20 mouse cellular contexts compared by ENCODE assay signal in the genomic region with DNA sequence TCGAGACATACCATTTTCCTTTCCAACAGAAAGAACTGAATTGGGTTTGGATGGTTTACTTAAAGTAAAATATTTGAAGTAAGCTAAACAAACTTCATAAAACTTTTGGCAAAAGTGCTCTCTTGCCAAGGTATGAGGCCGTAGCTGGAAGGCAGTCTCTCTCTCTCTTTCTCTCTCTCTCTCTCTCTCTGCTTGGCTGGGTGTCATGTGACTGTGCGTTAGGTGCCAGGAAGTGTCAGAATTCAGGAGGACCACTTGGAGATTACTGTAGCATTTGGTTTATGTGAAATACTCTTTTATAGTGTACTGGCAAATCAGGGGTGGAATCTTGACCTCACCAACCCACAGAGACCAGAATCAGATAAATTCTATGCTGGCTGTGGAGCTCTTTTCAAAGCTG.
A peak's percentile ranks its signal among the peaks of the same experiment; 100 is the strongest.
DNase-seq lines count a peak whose midpoint lies in the region; ATAC-seq and TF ChIP-seq lines count a peak whose summit lies in the region.
"Had no signal": no experiment of that assay in that cellular context is flagged by ENCODE, and none has a peak within 500 bp of the region (broad histone marks: within the 10 kb centered on the region; RNA-seq: fewer than 3 reads in every experiment).

No protein-coding gene starts in this region.

- 38% methylated on average over 3 of the region's 3 CpGs for WGBS in embryonic facial prominence, embryonic 14.5 days
- 78% methylated on average over 3 of the region's 3 CpGs for WGBS in embryonic facial prominence, embryonic 10.5 days
- WGBS in intestine, embryonic 15.5 days, result 41% methylated on average over 3 of the region's 3 CpGs
- 48% methylated on average over 3 of the region's 3 CpGs for WGBS in intestine, postnatal 0 days
- WGBS in lung, embryonic 16.5 days, result 15% methylated on average over 3 of the region's 3 CpGs

- H3K9me3 ChIP-seq in embryonic facial prominence, embryonic 14.5 days (ENCODE audit: control insufficient read depth, low read length), result no peaks in the 10 kb centered on the region
- H3K9me3 ChIP-seq in embryonic facial prominence, embryonic 10.5 days, result no peaks in the 10 kb centered on the region
- no peaks in the 10 kb centered on the region for H3K9me3 ChIP-seq in intestine, embryonic 15.5 days
- H3K9me3 ChIP-seq in intestine, postnatal 0 days (ENCODE audit: control insufficient read depth), result no peaks in the 10 kb centered on the region
- no peaks in the 10 kb centered on the region for H3K9me3 ChIP-seq in lung, embryonic 16.5 days (ENCODE audit: control insufficient read depth, low read length)
- H3K9me3 ChIP-seq: embryonic facial prominence, embryonic 13.5 days; forebrain, embryonic 13.5 days; hindbrain, embryonic 12.5 days had no signal

- ATAC-seq in embryonic facial prominence, embryonic 14.5 days (ENCODE audit: low read depth), result no peak
- ATAC-seq in intestine, embryonic 15.5 days, result 0 out of 2 replicates have a peak, but pooled peaks have one; percentile 10
- ATAC-seq in intestine, postnatal 0 days, result no peak
- ATAC-seq in lung, embryonic 16.5 days (ENCODE audit: low read depth), result peak; percentile 89
- ATAC-seq: forebrain, embryonic 13.5 days; forebrain, postnatal 0 days; hindbrain, embryonic 16.5 days; inflammation-experienced regulatory T-cells, adult 6 months had no signal

- H3K27me3 ChIP-seq in embryonic facial prominence, embryonic 14.5 days (replicated peaks; ENCODE audit: control insufficient read depth, insufficient read depth, low read length), result no peaks in the 10 kb centered on the region
- no peaks in the 10 kb centered on the region for H3K27me3 ChIP-seq in embryonic facial prominence, embryonic 10.5 days (replicated peaks; ENCODE audit: low read depth, poor library complexity, severe bottlenecking)
- no peaks in the 10 kb centered on the region for H3K27me3 ChIP-seq in intestine, embryonic 15.5 days (replicated peaks)
- no peaks in the 10 kb centered on the region for H3K27me3 ChIP-seq in intestine, postnatal 0 days (replicated peaks; ENCODE audit: control insufficient read depth, insufficient read depth, low read length)
- no peaks in the 10 kb centered on the region for H3K27me3 ChIP-seq in lung, embryonic 16.5 days (ENCODE audit: control insufficient read depth, insufficient read depth, low read depth, low read length)
- H3K27me3 ChIP-seq: CH12.LX; embryonic facial prominence, embryonic 13.5 days; forebrain, embryonic 13.5 days; hindbrain, embryonic 12.5 days had no signal

- intact Hi-C loops in gastrocnemius, postnatal 14 days (cut with DNase I; ENCODE audit: low total_unique reads), result no loop called here

- no peak overlapping the region for H3K9ac ChIP-seq in embryonic facial prominence, embryonic 14.5 days (ENCODE audit: low read depth, low read length)
- H3K9ac ChIP-seq in intestine, embryonic 15.5 days, result no peak overlapping the region
- H3K9ac ChIP-seq in intestine, postnatal 0 days (ENCODE audit: low read depth, low read length), result no peak overlapping the region
- H3K9ac ChIP-seq in lung, embryonic 16.5 days (ENCODE audit: low read length), result no peak overlapping the region
- H3K9ac ChIP-seq: embryonic facial prominence, embryonic 13.5 days; forebrain, embryonic 13.5 days; forebrain, postnatal 0 days; hindbrain, embryonic 12.5 days had no signal

- H3K4me2 ChIP-seq in embryonic facial prominence, embryonic 14.5 days (ENCODE audit: low read depth, low read length), result no peak overlapping the region
- H3K4me2 ChIP-seq in intestine, embryonic 15.5 days (replicated peaks), result no peak overlapping the region
- no peak overlapping the region for H3K4me2 ChIP-seq in intestine, postnatal 0 days (replicated peaks; ENCODE audit: low read depth)
- no peak overlapping the region for H3K4me2 ChIP-seq in lung, embryonic 16.5 days (ENCODE audit: low read depth, low read length)
- H3K4me2 ChIP-seq: embryonic facial prominence, embryonic 13.5 days; forebrain, embryonic 13.5 days; hindbrain, embryonic 12.5 days had no signal

- TF ChIP-seq CTCF in intestine, postnatal 0 days (IDR thresholded peaks at IDR 0.05; ENCODE audit: low read depth), result no peak

- no peaks in the 10 kb centered on the region for H3K36me3 ChIP-seq in embryonic facial prominence, embryonic 14.5 days (ENCODE audit: control insufficient read depth, insufficient read depth, low read length)
- H3K36me3 ChIP-seq in embryonic facial prominence, embryonic 10.5 days (replicated peaks), result no peaks in the 10 kb centered on the region
- no peaks in the 10 kb centered on the region for H3K36me3 ChIP-seq in intestine, embryonic 15.5 days
- H3K36me3 ChIP-seq in intestine, postnatal 0 days (ENCODE audit: control insufficient read depth, insufficient read depth), result no peaks in the 10 kb centered on the region
- H3K36me3 ChIP-seq in lung, embryonic 16.5 days (ENCODE audit: control insufficient read depth, insufficient read depth, low read length), result no peaks in the 10 kb centered on the region
- H3K36me3 ChIP-seq: embryonic facial prominence, embryonic 13.5 days; hindbrain, embryonic 12.5 days had no signal

- H3K27ac ChIP-seq in embryonic facial prominence, embryonic 14.5 days (replicated peaks; ENCODE audit: low read depth, low read length), result no peak overlapping the region
- no peak overlapping the region for H3K27ac ChIP-seq in embryonic facial prominence, embryonic 10.5 days (replicated peaks)
- no peak overlapping the region for H3K27ac ChIP-seq in intestine, embryonic 15.5 days
- H3K27ac ChIP-seq in intestine, postnatal 0 days (ENCODE audit: low read depth, low read length), result no peak overlapping the region
- H3K27ac ChIP-seq in lung, embryonic 16.5 days (ENCODE audit: low read length), result peak overlapping the region; percentile 84
- H3K27ac ChIP-seq: embryonic facial prominence, embryonic 13.5 days; forebrain, embryonic 13.5 days; hindbrain, embryonic 12.5 days had no signal

- H3K4me1 ChIP-seq in embryonic facial prominence, embryonic 14.5 days (ENCODE audit: control insufficient read depth, insufficient read depth, low read length), result peaks cover 25% of the 10 kb centered on the region
- H3K4me1 ChIP-seq in embryonic facial prominence, embryonic 10.5 days, result peaks cover 23% of the 10 kb centered on the region
- no peaks in the 10 kb centered on the region for H3K4me1 ChIP-seq in intestine, embryonic 15.5 days (replicated peaks)
- no peaks in the 10 kb centered on the region for H3K4me1 ChIP-seq in intestine, postnatal 0 days (replicated peaks; ENCODE audit: control insufficient read depth, insufficient read depth, low read length)
- H3K4me1 ChIP-seq in lung, embryonic 16.5 days (replicated peaks; ENCODE audit: control insufficient read depth, insufficient read depth, low read length), result peaks cover 28% of the 10 kb centered on the region

- DNase-seq in embryonic facial prominence, embryonic 14.5 days (ENCODE audit: low spot score), result peak; percentile 57
- DNase-seq in embryonic facial prominence, embryonic 10.5 days (ENCODE audit: low spot score), result no peak
- no peak for DNase-seq in lung, adult 18-20 months
- peak; percentile 21 for DNase-seq in NIH3T3 (ENCODE audit: low read depth)
- no peak for DNase-seq in gastrocnemius, postnatal 14 days
- DNase-seq: adrenal gland, adult 2 months; adrenal gland, postnatal 25 days; cerebellum, adult 2 months; cerebellum, postnatal 25 days; forebrain, postnatal 0 days; gastrocnemius, postnatal 25 days had no signal

- no peak overlapping the region for H3K4me3 ChIP-seq in embryonic facial prominence, embryonic 14.5 days (ENCODE audit: low read depth, low read length)
- H3K4me3 ChIP-seq in embryonic facial prominence, embryonic 10.5 days, result no peak overlapping the region
- H3K4me3 ChIP-seq in intestine, embryonic 15.5 days (replicated peaks), result no peak overlapping the region
- H3K4me3 ChIP-seq in intestine, postnatal 0 days (ENCODE audit: low read depth, low read length), result no peak overlapping the region
- H3K4me3 ChIP-seq in lung, embryonic 16.5 days (ENCODE audit: low read length), result no peak overlapping the region
- H3K4me3 ChIP-seq: embryonic facial prominence, embryonic 13.5 days; forebrain, embryonic 13.5 days; hindbrain, embryonic 12.5 days had no signal

Comparison
In these comparisons a context has a peak if more than half of its experiments do, and no peak if none do; other contexts are left out.
1. ATAC-seq: peak in intestine, embryonic 15.5 days (single experiment) and lung, embryonic 16.5 days (single experiment); none in embryonic facial prominence, embryonic 14.5 days (single experiment) and intestine, postnatal 0 days (single experiment).
2. DNase-seq: peak in embryonic facial prominence, embryonic 14.5 days (single experiment) and NIH3T3 (single experiment); none in embryonic facial prominence, embryonic 10.5 days (single experiment), lung, adult 18-20 months (0 of 2) and gastrocnemius, postnatal 14 days (single experiment).